Mouse (Mus musculus): Measurements from ENCODE around the gene Pak1. TPM values are rescaled to one million over a fixed set of nuclear protein-coding genes. Genes with fewer than 3 reads are reported as not detected.

The Pak1 gene
- polyA plus RNA-seq, 1 experiment = 3.1 TPM

- Histone ChIP-seq H3K9me3 (peaks cover 19% of the 10 kb centered on the region), H3K36me3 (replicated peaks; ENCODE audit: low read length) (no peaks in the 10 kb centered on the region), H3K4me1 (peaks cover 8% of the 10 kb centered on the region), H3K4me3 (replicated peaks) (no peak overlapping the region), H3K27me3 (replicated peaks) (peaks cover 2% of the 10 kb centered on the region)
- TF ChIP-seq FLI1 (IDR thresholded peaks at IDR 0.05; ENCODE audit: low read length) (no peak), GATA1 (IDR thresholded peaks at IDR 0.05; ENCODE audit: borderline replicate concordance, low read length) (no peak)
These were observed 12.4 kb upstream of the Pak1 start for GRCm38 (mm10) chr7:97775923-97776322.

- Histone ChIP-seq H3K9me3 (peaks cover 19% of the 10 kb centered on the region), H3K4me1 (peaks cover 10% of the 10 kb centered on the region), H3K4me3 (replicated peaks) (no peak overlapping the region), H3K36me3 (replicated peaks; ENCODE audit: low read length) (no peaks in the 10 kb centered on the region), H3K27me3 (replicated peaks) (peaks cover 2% of the 10 kb centered on the region)
- TF ChIP-seq GATA1 (IDR thresholded peaks at IDR 0.05; ENCODE audit: borderline replicate concordance, low read length) (no peak), FLI1 (IDR thresholded peaks at IDR 0.05; ENCODE audit: low read length) (no peak)
These were observed 11.2 kb upstream of the Pak1 start for GRCm38 (mm10) chr7:97777191-97777590.

GRCm38 (mm10) chr7:97780222-97780621 is 8.1 kb upstream of the Pak1 start:
- Histone ChIP-seq H3K36me3 (replicated peaks; ENCODE audit: low read length) (no peaks in the 10 kb centered on the region), H3K9me3 (peaks cover 19% of the 10 kb centered on the region), H3K4me1 (peaks cover 10% of the 10 kb centered on the region), H3K27me3 (replicated peaks) (peaks cover 9% of the 10 kb centered on the region), H3K4me3 (replicated peaks) (no peak overlapping the region)
- TF ChIP-seq FLI1 (IDR thresholded peaks at IDR 0.05; ENCODE audit: low read length) (no peak), GATA1 (IDR thresholded peaks at IDR 0.05; ENCODE audit: borderline replicate concordance, low read length) (no peak)

GRCm38 (mm10) chr7:97780815-97781214 is 7.5 kb upstream of the Pak1 start:
- H3K4me3 ChIP-seq (replicated peaks) = no peak overlapping the region
- TF ChIP-seq FLI1 (IDR thresholded peaks at IDR 0.05; ENCODE audit: low read length) = no peak
- no peak for TF ChIP-seq GATA1 (IDR thresholded peaks at IDR 0.05; ENCODE audit: borderline replicate concordance, low read length)
- H3K36me3 ChIP-seq (replicated peaks; ENCODE audit: low read length) = no peaks in the 10 kb centered on the region
- peaks cover 19% of the 10 kb centered on the region for H3K9me3 ChIP-seq
- H3K27me3 ChIP-seq (replicated peaks) = peaks cover 9% of the 10 kb centered on the region
- H3K4me1 ChIP-seq = peaks cover 10% of the 10 kb centered on the region

GRCm38 (mm10) chr7:97781496-97781895 is 6.8 kb upstream of the Pak1 start:
- H3K27me3 ChIP-seq (replicated peaks) = peaks cover 13% of the 10 kb centered on the region
- no peaks in the 10 kb centered on the region for H3K36me3 ChIP-seq (replicated peaks; ENCODE audit: low read length)
- H3K4me1 ChIP-seq = peaks cover 10% of the 10 kb centered on the region
- H3K4me3 ChIP-seq (replicated peaks) = no peak overlapping the region
- TF ChIP-seq GATA1 (IDR thresholded peaks at IDR 0.05; ENCODE audit: borderline replicate concordance, low read length) (no peak), FLI1 (IDR thresholded peaks at IDR 0.05; ENCODE audit: low read length) (no peak)
- peaks cover 16% of the 10 kb centered on the region for H3K9me3 ChIP-seq

- TF ChIP-seq GATA1 (IDR thresholded peaks at IDR 0.05; ENCODE audit: borderline replicate concordance, low read length) (no peak), FLI1 (IDR thresholded peaks at IDR 0.05; ENCODE audit: low read length) (no peak)
- H3K4me1 ChIP-seq = peaks cover 12% of the 10 kb centered on the region
- H3K36me3 ChIP-seq (replicated peaks; ENCODE audit: low read length) = no peaks in the 10 kb centered on the region
- no peak overlapping the region for H3K4me3 ChIP-seq (replicated peaks)
- H3K9me3 ChIP-seq = no peaks in the 10 kb centered on the region
- H3K27me3 ChIP-seq (replicated peaks) = peaks cover 25% of the 10 kb centered on the region
These were observed 4.8 kb upstream of the Pak1 start for GRCm38 (mm10) chr7:97783523-97783922.

- peaks cover 14% of the 10 kb centered on the region for H3K4me1 ChIP-seq
- no peaks in the 10 kb centered on the region for H3K9me3 ChIP-seq
- H3K36me3 ChIP-seq (replicated peaks; ENCODE audit: low read length) = no peaks in the 10 kb centered on the region
- peaks cover 52% of the 10 kb centered on the region for H3K27me3 ChIP-seq (replicated peaks)
- H3K4me3 ChIP-seq (replicated peaks) = peak overlapping the region; percentile 98
- no peak for TF ChIP-seq GATA1 (IDR thresholded peaks at IDR 0.05; ENCODE audit: borderline replicate concordance, low read length)
- TF ChIP-seq FLI1 (IDR thresholded peaks at IDR 0.05; ENCODE audit: low read length) = no peak
These were observed 535 bp downstream of the Pak1 start for GRCm38 (mm10) chr7:97788669-97789483.

- H3K27me3 ChIP-seq (replicated peaks) = peaks cover 49% of the 10 kb centered on the region
- H3K36me3 ChIP-seq (replicated peaks; ENCODE audit: low read length) = no peaks in the 10 kb centered on the region
- no peaks in the 10 kb centered on the region for H3K9me3 ChIP-seq
- H3K4me3 ChIP-seq (replicated peaks) = no peak overlapping the region
- TF ChIP-seq FLI1 (IDR thresholded peaks at IDR 0.05; ENCODE audit: low read length) (no peak), GATA1 (IDR thresholded peaks at IDR 0.05; ENCODE audit: borderline replicate concordance, low read length) (no peak)
- H3K4me1 ChIP-seq = peaks cover 14% of the 10 kb centered on the region
These were observed 1.9 kb downstream of the Pak1 start for GRCm38 (mm10) chr7:97790272-97790671.

GRCm38 (mm10) chr7:97792324-97792723 is 4.0 kb downstream of the Pak1 start:
- Histone ChIP-seq H3K4me3 (replicated peaks) (no peak overlapping the region), H3K4me1 (peaks cover 14% of the 10 kb centered on the region), H3K9me3 (no peaks in the 10 kb centered on the region), H3K27me3 (replicated peaks) (peaks cover 43% of the 10 kb centered on the region), H3K36me3 (replicated peaks; ENCODE audit: low read length) (no peaks in the 10 kb centered on the region)
- no peak for TF ChIP-seq FLI1 (IDR thresholded peaks at IDR 0.05; ENCODE audit: low read length)
- no peak for TF ChIP-seq GATA1 (IDR thresholded peaks at IDR 0.05; ENCODE audit: borderline replicate concordance, low read length)

GRCm38 (mm10) chr7:97803116-97803515 is 14.8 kb downstream of the Pak1 start:
- H3K4me1 ChIP-seq = no peaks in the 10 kb centered on the region
- no peak for TF ChIP-seq GATA1 (IDR thresholded peaks at IDR 0.05; ENCODE audit: borderline replicate concordance, low read length)
- no peak for TF ChIP-seq FLI1 (IDR thresholded peaks at IDR 0.05; ENCODE audit: low read length)
- no peak overlapping the region for H3K4me3 ChIP-seq (replicated peaks)
- peaks cover 3% of the 10 kb centered on the region; the same call in 1 of the 2 replicates for H3K9me3 ChIP-seq
- H3K36me3 ChIP-seq (replicated peaks; ENCODE audit: low read length) = no peaks in the 10 kb centered on the region
- H3K27me3 ChIP-seq (replicated peaks) = peaks cover 6% of the 10 kb centered on the region
